Mouse (Mus musculus): ENCODE data around the gene Rab3d. TPM values are rescaled to one million over a fixed set of nuclear protein-coding genes. Genes with fewer than 3 reads are reported as not detected.

Gene Rab3d
- polyA plus RNA-seq, 1 experiment from 2014 or later = 21.5 TPM

GRCm38 (mm10) chr9:21934021-21934420, 16.0 kb upstream of the Rab3d start:
- no peaks in the 10 kb centered on the region for H3K9me3 ChIP-seq (ENCODE audit: control insufficient read depth, low read length)
- ATAC-seq (replicated peaks; ENCODE audit: low FRiP score, low TSS enrichment, low read depth) (no peak), DNase-seq (ENCODE audit: low spot score) (peak; percentile 41)
- no peak overlapping the region for H3K4me2 ChIP-seq (ENCODE audit: low read length)
- H3K36me3 ChIP-seq (ENCODE audit: control insufficient read depth, insufficient read depth, low read length) = no peaks in the 10 kb centered on the region
- no peak overlapping the region for H3K9ac ChIP-seq (ENCODE audit: low read length)
- WGBS = 89% methylated on average over 12 of the region's 12 CpGs
- H3K27me3 ChIP-seq (replicated peaks; ENCODE audit: control insufficient read depth, insufficient read depth, low read length) = no peaks in the 10 kb centered on the region
- H3K4me3 ChIP-seq (ENCODE audit: low read depth, low read length) = no peak overlapping the region
- no peak overlapping the region for H3K27ac ChIP-seq (ENCODE audit: low read depth)
- peaks cover 10% of the 10 kb centered on the region; the same call in 1 of the 2 replicates for H3K4me1 ChIP-seq (replicated peaks; ENCODE audit: control insufficient read depth, insufficient read depth, low read length)

- WGBS = 58% methylated on average over 12 of the region's 12 CpGs
- Histone ChIP-seq H3K9ac (ENCODE audit: low read length) (no peak overlapping the region), H3K9me3 (ENCODE audit: control insufficient read depth, low read length) (no peaks in the 10 kb centered on the region), H3K27ac (ENCODE audit: low read depth) (no peak overlapping the region), H3K36me3 (ENCODE audit: control insufficient read depth, insufficient read depth, low read length) (no peaks in the 10 kb centered on the region), H3K4me1 (replicated peaks; ENCODE audit: control insufficient read depth, insufficient read depth, low read length) (peaks cover 10% of the 10 kb centered on the region), H3K4me3 (ENCODE audit: low read depth, low read length) (no peak overlapping the region), H3K4me2 (ENCODE audit: low read length) (no peak overlapping the region), H3K27me3 (replicated peaks; ENCODE audit: control insufficient read depth, insufficient read depth, low read length) (no peaks in the 10 kb centered on the region)
- peak; percentile 47 for DNase-seq (ENCODE audit: low spot score)
- no peak for ATAC-seq (replicated peaks; ENCODE audit: low FRiP score, low TSS enrichment, low read depth)
Observed at GRCm38 (mm10) chr9:21932445-21933137, 14.6 kb upstream of the Rab3d start.

GRCm38 (mm10) chr9:21932006-21932405, 14.0 kb upstream of the Rab3d start:
- Histone ChIP-seq H3K4me2 (ENCODE audit: low read length) (no peak overlapping the region), H3K9me3 (ENCODE audit: control insufficient read depth, low read length) (no peaks in the 10 kb centered on the region), H3K27me3 (replicated peaks; ENCODE audit: control insufficient read depth, insufficient read depth, low read length) (no peaks in the 10 kb centered on the region), H3K4me1 (replicated peaks; ENCODE audit: control insufficient read depth, insufficient read depth, low read length) (peaks cover 12% of the 10 kb centered on the region), H3K27ac (ENCODE audit: low read depth) (no peak overlapping the region), H3K4me3 (ENCODE audit: low read depth, low read length) (no peak overlapping the region), H3K36me3 (ENCODE audit: control insufficient read depth, insufficient read depth, low read length) (no peaks in the 10 kb centered on the region), H3K9ac (ENCODE audit: low read length) (no peak overlapping the region)
- 56% methylated on average over 2 of the region's 2 CpGs for WGBS
- DNase-seq (ENCODE audit: low spot score) (no peak), ATAC-seq (replicated peaks; ENCODE audit: low FRiP score, low TSS enrichment, low read depth) (no peak)

GRCm38 (mm10) chr9:21929208-21929607, 11.2 kb upstream of the Rab3d start:
- DNase-seq (ENCODE audit: low spot score) (peak; percentile 50), ATAC-seq (replicated peaks; ENCODE audit: low FRiP score, low TSS enrichment, low read depth) (no peak)
- no peak overlapping the region for H3K9ac ChIP-seq (ENCODE audit: low read length)
- H3K36me3 ChIP-seq (ENCODE audit: control insufficient read depth, insufficient read depth, low read length) = no peaks in the 10 kb centered on the region
- no peaks in the 10 kb centered on the region for H3K9me3 ChIP-seq (ENCODE audit: control insufficient read depth, low read length)
- H3K4me2 ChIP-seq (ENCODE audit: low read length) = no peak overlapping the region
- no peaks in the 10 kb centered on the region for H3K27me3 ChIP-seq (replicated peaks; ENCODE audit: control insufficient read depth, insufficient read depth, low read length)
- H3K4me1 ChIP-seq (replicated peaks; ENCODE audit: control insufficient read depth, insufficient read depth, low read length) = peaks cover 14% of the 10 kb centered on the region
- no peak overlapping the region for H3K4me3 ChIP-seq (ENCODE audit: low read depth, low read length)
- H3K27ac ChIP-seq (ENCODE audit: low read depth) = no peak overlapping the region
- WGBS = 79% methylated on average over 3 of the region's 3 CpGs

GRCm38 (mm10) chr9:21927208-21927753, 9.3 kb upstream of the Rab3d start, which contains the start of the genes Ccdc159 and Tmem205:
TSS of gene Ccdc159 (plus strand) at chr9:21927471.
TSS of gene Tmem205 (minus strand) at chr9:21927556.
- peak; percentile 99 for ATAC-seq (replicated peaks; ENCODE audit: low FRiP score, low TSS enrichment, low read depth)

GRCm38 (mm10) chr9:21926784-21927183, 8.8 kb upstream of the Rab3d start:
- peak overlapping the region; percentile 69 for H3K9ac ChIP-seq (ENCODE audit: low read length)
- WGBS = 0% methylated on average over 6 of the region's 6 CpGs
- no peaks in the 10 kb centered on the region for H3K9me3 ChIP-seq (ENCODE audit: control insufficient read depth, low read length)
- H3K4me1 ChIP-seq (replicated peaks; ENCODE audit: control insufficient read depth, insufficient read depth, low read length) = peaks cover 14% of the 10 kb centered on the region
- no peaks in the 10 kb centered on the region for H3K27me3 ChIP-seq (replicated peaks; ENCODE audit: control insufficient read depth, insufficient read depth, low read length)
- H3K27ac ChIP-seq (ENCODE audit: low read depth) = peak overlapping the region; percentile 57; the same call in 1 of the 2 replicates
- H3K36me3 ChIP-seq (ENCODE audit: control insufficient read depth, insufficient read depth, low read length) = no peaks in the 10 kb centered on the region
- DNase-seq (ENCODE audit: low spot score) (no peak), ATAC-seq (replicated peaks; ENCODE audit: low FRiP score, low TSS enrichment, low read depth) (peak; percentile 9; the same call in 1 of the 2 replicates)
- peak overlapping the region; percentile 80 for H3K4me2 ChIP-seq (ENCODE audit: low read length)
- H3K4me3 ChIP-seq (ENCODE audit: low read depth, low read length) = peak overlapping the region; percentile 64

More at GRCm38 (mm10) chr9:21927208-21927753, 9.3 kb upstream of the Rab3d start, which contains the start of the genes Ccdc159 and Tmem205:
- Histone ChIP-seq H3K4me2 (ENCODE audit: low read length) (peak within 1 kb of the TSS; percentile 80), H3K27me3 (replicated peaks; ENCODE audit: control insufficient read depth, insufficient read depth, low read length) (no peaks in the 10 kb centered on the region), H3K36me3 (ENCODE audit: control insufficient read depth, insufficient read depth, low read length) (no peaks in the 10 kb centered on the region), H3K9ac (ENCODE audit: low read length) (peak within 1 kb of the TSS; percentile 69), H3K4me3 (ENCODE audit: low read depth, low read length) (peak within 1 kb of the TSS; percentile 64), H3K9me3 (ENCODE audit: control insufficient read depth, low read length) (no peaks in the 10 kb centered on the region), H3K27ac (ENCODE audit: low read depth) (peak within 1 kb of the TSS; percentile 57; the same call in 1 of the 2 replicates), H3K4me1 (replicated peaks; ENCODE audit: control insufficient read depth, insufficient read depth, low read length) (peaks cover 14% of the 10 kb centered on the region)
- peak; percentile 88 for DNase-seq (ENCODE audit: low spot score)
- WGBS = 0% methylated on average over 28 of the region's 28 CpGs

- no peak for ATAC-seq (replicated peaks; ENCODE audit: low FRiP score, low TSS enrichment, low read depth)
- no peak overlapping the region for H3K9ac ChIP-seq (ENCODE audit: low read length)
- peak; percentile 52 for DNase-seq (ENCODE audit: low spot score)
- no peak overlapping the region; the same call in 1 of the 2 replicates for H3K27ac ChIP-seq (ENCODE audit: low read depth)
- no peaks in the 10 kb centered on the region for H3K27me3 ChIP-seq (replicated peaks; ENCODE audit: control insufficient read depth, insufficient read depth, low read length)
- H3K9me3 ChIP-seq (ENCODE audit: control insufficient read depth, low read length) = no peaks in the 10 kb centered on the region
- no peaks in the 10 kb centered on the region for H3K36me3 ChIP-seq (ENCODE audit: control insufficient read depth, insufficient read depth, low read length)
- 76% methylated on average over 6 of the region's 6 CpGs for WGBS
- H3K4me1 ChIP-seq (replicated peaks; ENCODE audit: control insufficient read depth, insufficient read depth, low read length) = peaks cover 14% of the 10 kb centered on the region
- H3K4me3 ChIP-seq (ENCODE audit: low read depth, low read length) = peak overlapping the region; percentile 64
- H3K4me2 ChIP-seq (ENCODE audit: low read length) = peak overlapping the region; percentile 80
Observed at GRCm38 (mm10) chr9:21926155-21926554, 8.2 kb upstream of the Rab3d start.

GRCm38 (mm10) chr9:21925506-21925905, 7.5 kb upstream of the Rab3d start:
- Histone ChIP-seq H3K4me3 (ENCODE audit: low read depth, low read length) (no peak overlapping the region), H3K9me3 (ENCODE audit: control insufficient read depth, low read length) (no peaks in the 10 kb centered on the region)
- WGBS = 100% methylated on average over 1 of the region's 1 CpGs

More at GRCm38 (mm10) chr9:21925506-21925905, 7.5 kb upstream of the Rab3d start:
- Histone ChIP-seq H3K4me1 (replicated peaks; ENCODE audit: control insufficient read depth, insufficient read depth, low read length) (peaks cover 14% of the 10 kb centered on the region), H3K36me3 (ENCODE audit: control insufficient read depth, insufficient read depth, low read length) (no peaks in the 10 kb centered on the region), H3K27ac (ENCODE audit: low read depth) (no peak overlapping the region), H3K27me3 (replicated peaks; ENCODE audit: control insufficient read depth, insufficient read depth, low read length) (no peaks in the 10 kb centered on the region), H3K9ac (ENCODE audit: low read length) (no peak overlapping the region), H3K4me2 (ENCODE audit: low read length) (no peak overlapping the region)
- no peak for ATAC-seq (replicated peaks; ENCODE audit: low FRiP score, low TSS enrichment, low read depth)
- peak; percentile 48 for DNase-seq (ENCODE audit: low spot score)
